In the genomic region with DNA sequence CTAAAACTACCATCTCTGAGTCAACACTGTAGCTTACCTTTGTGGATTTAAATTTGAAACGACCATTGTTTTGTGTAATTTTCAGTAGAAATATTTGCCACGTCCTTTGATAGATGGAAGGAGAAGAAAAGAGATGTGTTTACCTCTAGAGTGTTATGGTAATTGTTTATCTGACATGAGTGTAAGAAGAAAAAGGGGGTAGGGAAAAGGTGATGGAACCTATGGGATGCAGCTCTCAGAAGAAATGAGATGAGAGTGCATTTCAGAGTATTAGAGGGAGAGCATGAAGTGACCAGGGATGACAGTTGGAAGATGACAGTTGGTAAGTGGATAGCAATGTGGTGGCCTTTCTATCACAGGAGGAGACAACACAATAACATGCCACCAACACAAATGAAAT, we compare ENCODE assay signal across 24 mouse cellular contexts. TPM values are rescaled to one million over a fixed set of nuclear protein-coding genes. Genes with fewer than 3 reads are reported as not detected.
"Had no signal": no experiment of that assay in that cellular context is flagged by ENCODE, and none has a peak within 500 bp of the region (broad histone marks: within the 10 kb centered on the region; RNA-seq: fewer than 3 reads in every experiment).

TSS of gene Epyc (plus strand) at position 301 of the 400 bp plus-strand sequence.

- H3K36me3 ChIP-seq: lung, embryonic 15.5 days; neural tube, embryonic 13.5 days; neural tube, embryonic 15.5 days; stomach, embryonic 15.5 days had no signal

- H3K27me3 ChIP-seq: lung, embryonic 15.5 days; neural tube, embryonic 13.5 days; neural tube, embryonic 15.5 days; stomach, embryonic 15.5 days had no signal

- H3K4me2 ChIP-seq: lung, embryonic 15.5 days; midbrain, embryonic 11.5 days; neural tube, embryonic 13.5 days; neural tube, embryonic 15.5 days; stomach, embryonic 15.5 days had no signal

- DNase-seq: lung, adult 18-20 months; lung, postnatal 14 days; lung, postnatal 4 days; midbrain, embryonic 14.5 days; retina, postnatal 1 day; right cerebral cortex, adult 18-20 months; right cerebral cortex, postnatal 14 days; thymus, adult 2 months; thymus, postnatal 25 days; thymus, postnatal 4 days had no signal

- ATAC-seq: lung, postnatal 0 days; midbrain, embryonic 16.5 days had no signal

- H3K9me3 ChIP-seq: lung, embryonic 15.5 days; neural tube, embryonic 13.5 days; neural tube, embryonic 15.5 days; stomach, embryonic 15.5 days had no signal

- H3K4me3 ChIP-seq: lung, embryonic 15.5 days; myocyte; neural tube, embryonic 13.5 days; neural tube, embryonic 15.5 days; stomach, embryonic 15.5 days had no signal

- H3K9ac ChIP-seq: liver, embryonic 14.5 days; lung, embryonic 15.5 days; neural tube, embryonic 13.5 days; neural tube, embryonic 15.5 days; stomach, embryonic 15.5 days had no signal

- H3K27ac ChIP-seq: liver, embryonic 14.5 days; lung, embryonic 15.5 days; neural tube, embryonic 13.5 days; neural tube, embryonic 15.5 days; stomach, embryonic 15.5 days; stomach, postnatal 0 days had no signal

- H3K4me1 ChIP-seq: lung, embryonic 15.5 days; neural tube, embryonic 13.5 days; neural tube, embryonic 15.5 days; stomach, embryonic 15.5 days had no signal

RNA-seq across cellular contexts. Expression of gene Epyc, which starts in this region (rescaled TPM):
- total RNA-seq: megakaryocyte, adult 5-6 weeks; megakaryocyte-erythroid progenitor cell, adult 5-6 weeks had no signal
- polyA plus RNA-seq: liver, embryonic 14.5 days; liver, embryonic 16.5 days; lung, postnatal 0 days; midbrain, embryonic 14.5 days; myocyte; spleen, adult 2 months had no signal
